In the genomic region with DNA sequence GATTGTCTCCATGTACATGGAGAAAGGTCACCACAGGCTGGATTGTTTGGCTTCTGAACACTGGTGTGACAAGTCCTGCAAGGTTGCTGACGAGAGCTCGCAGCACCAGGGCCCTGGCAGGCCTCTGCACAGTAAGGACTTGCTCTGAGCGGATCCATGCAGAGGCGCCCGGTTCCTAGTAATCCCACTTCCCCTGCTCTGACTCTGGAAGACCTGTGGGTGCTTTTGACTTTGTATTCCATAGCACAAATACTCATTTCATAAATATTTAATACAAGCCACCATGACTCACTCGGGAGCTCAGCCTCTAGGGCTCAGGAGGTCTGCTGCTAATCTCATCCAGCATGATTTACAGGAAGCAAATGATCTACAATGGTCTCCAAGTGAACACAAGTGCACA, we compare ENCODE assay signal across 12 mouse cellular contexts. TPM values are rescaled to one million over a fixed set of nuclear protein-coding genes. Genes with fewer than 3 reads are reported as not detected.
DNase-seq lines count a peak whose midpoint lies in the region; ATAC-seq and TF ChIP-seq lines count a peak whose summit lies in the region.
"Had no signal": no experiment of that assay in that cellular context is flagged by ENCODE, and none has a peak within 500 bp of the region (broad histone marks: within the 10 kb centered on the region; RNA-seq: fewer than 3 reads in every experiment).

No protein-coding gene starts in this region.

- no peak for ATAC-seq in hindbrain, embryonic 12.5 days (ENCODE audit: low FRiP score)
- no peak for ATAC-seq in frontal cortex, adult (ENCODE audit: low TSS enrichment)
- ATAC-seq: Patski had no signal

- peaks cover 28% of the 10 kb centered on the region for H3K4me1 ChIP-seq in bone marrow macrophage, adult 2 months (ENCODE audit: control insufficient read depth, insufficient read depth, low read length)
- peaks cover 23% of the 10 kb centered on the region for H3K4me1 ChIP-seq in kidney, adult 2 months (ENCODE audit: control insufficient read depth, insufficient read depth, low read length)
- peaks cover 10% of the 10 kb centered on the region for H3K4me1 ChIP-seq in hindbrain, embryonic 12.5 days

- no peak for DNase-seq in left cerebral cortex, adult 2 months (ENCODE audit: extremely low spot score in 1 of 2, low spot score in 2 of 2)
- no peak for DNase-seq in left cerebral cortex, adult 18-20 months (ENCODE audit: low spot score in 2 of 2)
- DNase-seq in kidney, adult 2 months: peak; percentile 59
- DNase-seq in Muller cell, postnatal 12 days (ENCODE audit: inconsistent ontology term): no peak
- DNase-seq: cerebellum, adult 11-12 months had no signal

- no peak overlapping the region for H3K9ac ChIP-seq in hindbrain, embryonic 12.5 days

- H3K4me3 ChIP-seq in left cerebral cortex, adult 2 months: no peak overlapping the region
- no peak overlapping the region for H3K4me3 ChIP-seq in bone marrow macrophage, adult 2 months (ENCODE audit: insufficient read depth, low read length)
- no peak overlapping the region for H3K4me3 ChIP-seq in kidney, adult 2 months (ENCODE audit: insufficient read depth, low read depth, low read length)
- H3K4me3 ChIP-seq in myocyte: no peak overlapping the region
- no peak overlapping the region for H3K4me3 ChIP-seq in hindbrain, embryonic 12.5 days

- 76% methylated on average over 6 of the region's 6 CpGs for WGBS in kidney, adult 2 months
- 91% methylated on average over 6 of the region's 6 CpGs for WGBS in hindbrain, embryonic 12.5 days

- peak overlapping the region; percentile 76 for H3K4me2 ChIP-seq in myocyte (ENCODE audit: low read depth)
- no peak overlapping the region for H3K4me2 ChIP-seq in hindbrain, embryonic 12.5 days (replicated peaks)

- TF ChIP-seq POLR2A in bone marrow macrophage, adult 2 months (IDR thresholded peaks at IDR 0.05; ENCODE audit: borderline replicate concordance, low read depth, low read length): no peak
- no peak for TF ChIP-seq POLR2A in kidney, adult 2 months (IDR thresholded peaks at IDR 0.05; ENCODE audit: low read depth, low read length)
- no peak for TF ChIP-seq POLR2A in myocyte (IDR thresholded peaks at IDR 0.05; ENCODE audit: insufficient read length, low read depth)

- H3K36me3 ChIP-seq in kidney, adult 2 months (ENCODE audit: control insufficient read depth, insufficient read depth, low read length): no peaks in the 10 kb centered on the region; the same call in 1 of the 2 replicates
- no peaks in the 10 kb centered on the region for H3K36me3 ChIP-seq in myocyte (ENCODE audit: control insufficient read depth, insufficient read depth)
- H3K36me3 ChIP-seq in hindbrain, embryonic 12.5 days: no peaks in the 10 kb centered on the region; the same call in 1 of the 2 replicates

- H3ac ChIP-seq in myocyte (ENCODE audit: control insufficient read depth, insufficient read length): no peak overlapping the region

- intact Hi-C loops in left cerebral cortex, adult 2 months (cut with DNase I): loop anchor here (1.0 kb wide), 1 partner anchor 104 kb away; no protein-coding TSS in a partner anchor

- no peaks in the 10 kb centered on the region for H3K9me3 ChIP-seq in hindbrain, embryonic 12.5 days (replicated peaks)

- H3K27ac ChIP-seq in left cerebral cortex, adult 2 months: peak overlapping the region; percentile 6; the same call in 1 of the 2 replicates
- H3K27ac ChIP-seq in bone marrow macrophage, adult 2 months (ENCODE audit: insufficient read depth, low read depth, low read length): peak overlapping the region; percentile 81
- H3K27ac ChIP-seq in kidney, adult 2 months (ENCODE audit: insufficient read depth, low read depth, low read length): peak overlapping the region; percentile 59
- H3K27ac ChIP-seq in hindbrain, embryonic 12.5 days: no peak overlapping the region

- H3K27me3 ChIP-seq in kidney, adult 2 months (replicated peaks; ENCODE audit: control insufficient read depth, insufficient read depth, low read length): no peaks in the 10 kb centered on the region
- H3K27me3 ChIP-seq in myocyte (ENCODE audit: control insufficient read depth, insufficient read depth, insufficient read length): no peaks in the 10 kb centered on the region
- H3K27me3 ChIP-seq in hindbrain, embryonic 12.5 days: no peaks in the 10 kb centered on the region
- H3K27me3 ChIP-seq: Patski had no signal

- H3K79me2 ChIP-seq in myocyte (ENCODE audit: control insufficient read depth, insufficient read depth): no peaks in the 10 kb centered on the region

- no peak for TF ChIP-seq CTCF in left cerebral cortex, adult 2 months (IDR thresholded peaks at IDR 0.05)
- TF ChIP-seq CTCF in bone marrow macrophage, adult 2 months (IDR thresholded peaks at IDR 0.05; ENCODE audit: low read depth, low read length): no peak
- TF ChIP-seq CTCF in kidney, adult 2 months (conservative IDR thresholded peaks at IDR 0.05; ENCODE audit: insufficient read depth, insufficient read length, low read depth, low read length): no peak

TF ChIP-seq in myocyte, 11 proteins besides CTCF, POLR2A, EP300 and RAD21:
- no peak for TF ChIP-seq TCF12 (IDR thresholded peaks at IDR 0.05; ENCODE audit: insufficient read depth, poor library complexity, severe bottlenecking)
- no peak for TF ChIP-seq MYOG (IDR thresholded peaks at IDR 0.05; ENCODE audit: control insufficient read depth in 1 of 3, insufficient read depth in 1 of 3, insufficient read length in 2 of 3, low read depth in 2 of 3)
- TF ChIP-seq REST (IDR thresholded peaks at IDR 0.05; ENCODE audit: insufficient read depth, insufficient read length): no peak
- TF ChIP-seq USF1 (IDR thresholded peaks at IDR 0.05; ENCODE audit: low read depth): no peak
- TF ChIP-seq MYOD1 (IDR thresholded peaks at IDR 0.05; ENCODE audit: control insufficient read depth in 1 of 3, insufficient read length in 2 of 3, low read depth in 2 of 3): no peak
- no peak for TF ChIP-seq E2F4 (IDR thresholded peaks at IDR 0.05; ENCODE audit: insufficient read depth)
- TF ChIP-seq MAX (IDR thresholded peaks at IDR 0.05; ENCODE audit: low read depth): no peak

RNA-seq across cellular contexts. Expression of gene Tulp1, which starts 54.6 kb away (rescaled TPM):
- not detected for total RNA-seq in left cerebral cortex, adult 2 months (2021)
- not detected for total RNA-seq in left cerebral cortex, adult 18-20 months (2021)
- not detected in 2 replicates for polyA plus RNA-seq in bone marrow macrophage, adult 2 months (2012; ENCODE audit: insufficient read depth, insufficient read length, missing spikeins)
- 0.11 TPM in 1 of 2 replicates, not detected in the other for polyA plus RNA-seq in kidney, adult 2 months (2012; rRNA removed)
- polyA plus RNA-seq in myocyte (2012; fragmentation: generic; extraction: Trizol): not detected
- 5.0 and 6.8 TPM in 2 replicates for polyA plus RNA-seq in hindbrain, embryonic 12.5 days (2016; fragmentation: Nextera tagmentation; extraction: Ambion mirVana)
- total RNA-seq: gastrocnemius, adult 18-20 months; layer of hippocampus, postnatal 14 days had no signal
- polyA plus RNA-seq: Patski had no signal
